Mouse (Mus musculus) hindbrain, embryonic 14.5 days (tissue): ENCODE data around the gene Ube2f. TPM values are rescaled to one million over a fixed set of nuclear protein-coding genes. Genes with fewer than 3 reads are reported as not detected.

ENCODE experiments used
- ATAC-seq: fragments of 200-750 bp; cut with Nextera tagmentation; 2 replicates; pipeline ENCODE4 v1.8.0; 2017; ENCODE audit warnings: moderate number of reproducible peaks, mild to moderate bottlenecking, moderate TSS enrichment, moderate library complexity; ENCODE audit not compliant: low FRiP score
- DNase-seq: peaks from one replicate; pipeline ENCODE4 v3.0.0-alpha.2; 2015; ENCODE audit warnings: low spot score
- H3K27ac ChIP-seq: fragments of 300-500 bp; sonication (generic); 2 replicates; pipeline ENCODE4 v1.5.1; 2014; ENCODE audit warnings: mild to moderate bottlenecking, moderate library complexity
- H3K27me3 ChIP-seq: fragments of 300-500 bp; sonication (generic); 2 replicates; pipeline ENCODE4 v1.6.1; 2014; ENCODE audit warnings: mild to moderate bottlenecking, low read length, mixed read lengths; ENCODE audit not compliant: control insufficient read depth, insufficient read depth
- H3K36me3 ChIP-seq: fragments of 300-500 bp; sonication (generic); replicated peaks from 2 replicates; pipeline ENCODE4 v1.6.1; 2014; ENCODE audit not compliant: control insufficient read depth, insufficient read depth
- H3K4me1 ChIP-seq: fragments of 300-500 bp; sonication (generic); replicated peaks from 2 replicates; pipeline ENCODE4 v1.6.1; 2014; ENCODE audit warnings: antibody characterized with exemption, low read length, mixed read lengths; ENCODE audit not compliant: control insufficient read depth, insufficient read depth
- H3K4me2 ChIP-seq: fragments of 300-500 bp; sonication (generic); replicated peaks from 2 replicates; pipeline ENCODE4 v1.6.1; 2014; ENCODE audit warnings: mild to moderate bottlenecking, moderate library complexity
- H3K4me3 ChIP-seq: fragments of 300-500 bp; sonication (generic); replicated peaks from 2 replicates; pipeline ENCODE4 v1.5.1; 2014; ENCODE audit warnings: mild to moderate bottlenecking, low read length
- H3K9ac ChIP-seq: fragments of 300-500 bp; sonication (generic); 2 replicates; pipeline ENCODE4 v1.6.1; 2014
- H3K9me3 ChIP-seq: fragments of 300-500 bp; sonication (generic); 2 replicates; pipeline ENCODE4 v1.6.1; 2016; ENCODE audit warnings: low read length; ENCODE audit not compliant: control insufficient read depth
- WGBS: fragments of 180-500 bp; shearing (Covaris S2); extraction: QIAGEN DNeasy Blood & Tissue Kit; methylation state at CpG from one replicate; pipeline ENCODE4 v1.1.7; 2014; 5-methylcytosine and 5-hydroxymethylcytosine counted together
- polyA plus RNA-seq: library from polyadenylated mRNA; unstranded; fragments of >200 nt; fragmentation: Nextera tagmentation; extraction: Ambion mirVana; gene quantifications from 2 replicates; pipeline ENCODE4 v1.2.1, GENCODE M21; 2014

The Ube2f gene
- polyA plus RNA-seq, 1 experiment from 2014 or later: 63.8 TPM

GRCm38 (mm10) chr1:91211099-91211498 is 39.0 kb upstream of the Ube2f start:
- no peaks in the 10 kb centered on the region for H3K36me3 ChIP-seq
- ATAC-seq: no peak
- 92% methylated on average over 1 of the region's 1 CpGs for WGBS
- H3K27ac ChIP-seq: peak overlapping the region; percentile 87; the same call in 1 of the 2 replicates
- peak; percentile 68 for DNase-seq
- no peak overlapping the region for H3K4me2 ChIP-seq
- no peak overlapping the region for H3K9ac ChIP-seq
- H3K9me3 ChIP-seq: no peaks in the 10 kb centered on the region
- H3K4me1 ChIP-seq: peaks cover 10% of the 10 kb centered on the region; the same call in 1 of the 2 replicates
- no peak overlapping the region for H3K4me3 ChIP-seq
- no peaks in the 10 kb centered on the region for H3K27me3 ChIP-seq

- ATAC-seq (no peak), DNase-seq (no peak)
- Histone ChIP-seq H3K27ac (0 out of 2 replicates have a peak overlapping the region, but pooled peaks have one; percentile 38), H3K4me1 (peaks cover 10% of the 10 kb centered on the region; the same call in 1 of the 2 replicates), H3K4me3 (no peak overlapping the region), H3K27me3 (no peaks in the 10 kb centered on the region), H3K4me2 (no peak overlapping the region), H3K9ac (no peak overlapping the region), H3K36me3 (no peaks in the 10 kb centered on the region), H3K9me3 (no peaks in the 10 kb centered on the region)
- 67% methylated on average over 7 of the region's 7 CpGs for WGBS
Observed at GRCm38 (mm10) chr1:91211591-91212008, 38.5 kb upstream of the Ube2f start.

- Histone ChIP-seq H3K27ac (no peak overlapping the region), H3K4me3 (no peak overlapping the region), H3K9ac (no peak overlapping the region), H3K4me1 (0 out of 2 replicates have a peak, but pooled peaks cover 3% of the 10 kb centered on the region), H3K4me2 (no peak overlapping the region), H3K36me3 (no peaks in the 10 kb centered on the region), H3K27me3 (no peaks in the 10 kb centered on the region), H3K9me3 (no peaks in the 10 kb centered on the region)
- no peak for DNase-seq
- WGBS: 90% methylated on average over 1 of the region's 1 CpGs
- no peak for ATAC-seq
Observed at GRCm38 (mm10) chr1:91215264-91215663, 34.8 kb upstream of the Ube2f start.

GRCm38 (mm10) chr1:91215981-91216380 is 34.1 kb upstream of the Ube2f start:
- Histone ChIP-seq H3K27ac (no peak overlapping the region), H3K27me3 (no peaks in the 10 kb centered on the region), H3K4me3 (no peak overlapping the region), H3K9me3 (no peaks in the 10 kb centered on the region), H3K36me3 (no peaks in the 10 kb centered on the region), H3K4me1 (0 out of 2 replicates have a peak, but pooled peaks cover 3% of the 10 kb centered on the region), H3K4me2 (no peak overlapping the region), H3K9ac (no peak overlapping the region)
- WGBS: 42% methylated on average over 1 of the region's 1 CpGs
- no peak for DNase-seq
- no peak for ATAC-seq

- ATAC-seq: no peak
- Histone ChIP-seq H3K36me3 (no peaks in the 10 kb centered on the region), H3K27ac (no peak overlapping the region), H3K9ac (no peak overlapping the region), H3K4me2 (no peak overlapping the region), H3K4me1 (no peaks in the 10 kb centered on the region), H3K27me3 (no peaks in the 10 kb centered on the region), H3K9me3 (no peaks in the 10 kb centered on the region), H3K4me3 (no peak overlapping the region)
- WGBS: 56% methylated on average over 10 of the region's 10 CpGs
- no peak for DNase-seq
Observed at GRCm38 (mm10) chr1:91216504-91217267, 33.4 kb upstream of the Ube2f start.

- H3K9me3 ChIP-seq: no peaks in the 10 kb centered on the region
- DNase-seq: no peak
- ATAC-seq: no peak
- H3K4me1 ChIP-seq: no peaks in the 10 kb centered on the region
- H3K4me3 ChIP-seq: no peak overlapping the region
- H3K27ac ChIP-seq: no peak overlapping the region
- H3K4me2 ChIP-seq: no peak overlapping the region
- no peaks in the 10 kb centered on the region for H3K36me3 ChIP-seq
- no peaks in the 10 kb centered on the region for H3K27me3 ChIP-seq
- 92% methylated on average over 7 of the region's 7 CpGs for WGBS
- no peak overlapping the region for H3K9ac ChIP-seq
Observed at GRCm38 (mm10) chr1:91219641-91220321, 30.3 kb upstream of the Ube2f start.

GRCm38 (mm10) chr1:91220322-91220672 is 29.8 kb upstream of the Ube2f start:
- H3K4me1 ChIP-seq: no peaks in the 10 kb centered on the region
- no peak overlapping the region for H3K27ac ChIP-seq
- H3K4me3 ChIP-seq: no peak overlapping the region
- WGBS: 87% methylated on average over 3 of the region's 3 CpGs
- H3K9ac ChIP-seq: no peak overlapping the region
- no peaks in the 10 kb centered on the region for H3K36me3 ChIP-seq
- no peak for ATAC-seq
- H3K9me3 ChIP-seq: no peaks in the 10 kb centered on the region
- no peak overlapping the region for H3K4me2 ChIP-seq
- no peak for DNase-seq
- no peaks in the 10 kb centered on the region for H3K27me3 ChIP-seq

GRCm38 (mm10) chr1:91226562-91226961 is 23.5 kb upstream of the Ube2f start:
- H3K9ac ChIP-seq: no peak overlapping the region
- H3K9me3 ChIP-seq: no peaks in the 10 kb centered on the region
- no peak for DNase-seq
- no peaks in the 10 kb centered on the region for H3K27me3 ChIP-seq
- H3K36me3 ChIP-seq: no peaks in the 10 kb centered on the region
- 78% methylated on average over 4 of the region's 4 CpGs for WGBS
- no peak overlapping the region for H3K27ac ChIP-seq
- H3K4me3 ChIP-seq: no peak overlapping the region
- no peaks in the 10 kb centered on the region for H3K4me1 ChIP-seq
- no peak overlapping the region for H3K4me2 ChIP-seq
- no peak for ATAC-seq

GRCm38 (mm10) chr1:91227381-91228054 is 22.6 kb upstream of the Ube2f start:
- WGBS: 66% methylated on average over 15 of the region's 15 CpGs
- Histone ChIP-seq H3K4me3 (no peak overlapping the region), H3K4me1 (no peaks in the 10 kb centered on the region), H3K36me3 (no peaks in the 10 kb centered on the region), H3K27me3 (no peaks in the 10 kb centered on the region), H3K4me2 (no peak overlapping the region), H3K9ac (no peak overlapping the region), H3K27ac (no peak overlapping the region), H3K9me3 (no peaks in the 10 kb centered on the region)
- no peak for ATAC-seq
- DNase-seq: no peak
